Mouse (Mus musculus) CH12.LX (cell line): ENCODE results near the gene Col23a1. TPM values are rescaled to one million over a fixed set of nuclear protein-coding genes. Genes with fewer than 3 reads are reported as not detected.

Experiments
- DNase-seq: peaks from one replicate; pipeline ENCODE4 v3.0.0-alpha.2; 2013; ENCODE audit errors: extremely low read depth
- H3K27ac ChIP-seq: 2 replicates; pipeline ENCODE4 v1.5.1; 2012; ENCODE audit warnings: low read depth, mild to moderate bottlenecking, control low read depth, moderate library complexity; ENCODE audit not compliant: insufficient read depth
- H3K27me3 ChIP-seq: replicated peaks from 2 replicates; pipeline ENCODE3; 2012; ENCODE audit warnings: inconsistent platforms
- H3K36me3 ChIP-seq, 2 experiments: replicated peaks in 1 of 2; 2 replicates each; pipeline versions ENCODE3 to v1.6.1; 2012; ENCODE audit warnings: inconsistent platforms in 1 of 2, low read length in 1 of 2, mild to moderate bottlenecking in 1 of 2, mixed read lengths in 1 of 2, moderate library complexity in 1 of 2; ENCODE audit not compliant: control insufficient read depth in 1 of 2, insufficient read depth in 1 of 2
- H3K4me1 ChIP-seq, 2 experiments: 2 replicates each; pipeline ENCODE4 v1.6.1; 2012; ENCODE audit warnings: inconsistent platforms in 1 of 2, moderate library complexity in 1 of 2; ENCODE audit not compliant: insufficient read depth in 2 of 2, control insufficient read depth in 1 of 2
- H3K4me2 ChIP-seq: 2 replicates; pipeline ENCODE4 v1.6.1; 2012; ENCODE audit warnings: low read depth, mild to moderate bottlenecking, control low read depth; ENCODE audit not compliant: poor library complexity, insufficient read depth, severe bottlenecking
- H3K4me3 ChIP-seq, 3 experiments: fragments of 150-350 bp in 1 of 3; sonication (generic) in 1 of 3; replicated peaks in 1 of 3; 2 replicates each; pipeline versions ENCODE3 to v1.5.1; 2011 to 2012; ENCODE audit warnings: low read depth in 2 of 3, low read length in 2 of 3, mild to moderate bottlenecking in 2 of 3, moderate library complexity in 2 of 3, control low read depth in 1 of 3, improper control_type of control experiment in 1 of 3, inconsistent platforms in 1 of 3, mixed read lengths in 1 of 3; ENCODE audit not compliant: poor library complexity in 1 of 3
- H3K79me2 ChIP-seq: replicated peaks from 2 replicates; pipeline ENCODE4 v1.6.1; 2012; ENCODE audit warnings: mild to moderate bottlenecking, moderate library complexity; ENCODE audit not compliant: control insufficient read depth, poor library complexity, insufficient read depth, severe bottlenecking; ENCODE audit errors: extremely low read depth
- H3K9ac ChIP-seq: 2 replicates; pipeline ENCODE4 v1.6.1; 2012; ENCODE audit warnings: low read depth, mild to moderate bottlenecking, control low read depth, moderate library complexity; ENCODE audit not compliant: insufficient read depth
- H3K9me3 ChIP-seq: replicated peaks from 2 replicates; pipeline ENCODE3; 2012; ENCODE audit warnings: low read length, inconsistent platforms, mixed read lengths
- BHLHE40 ChIP-seq: IDR thresholded peaks from 2 replicates; pipeline ENCODE4 v1.6.1; 2011; ENCODE audit warnings: mild to moderate bottlenecking, low read depth, low read length, improper control_type of control experiment
- CHD1 ChIP-seq: IDR thresholded peaks from 2 replicates; pipeline ENCODE4 v1.6.1; 2012; ENCODE audit warnings: low read depth, low read length, improper control_type of control experiment, inconsistent platforms
- CHD2 ChIP-seq: IDR thresholded peaks from 2 replicates; pipeline ENCODE4 v1.6.1; 2011; ENCODE audit warnings: low read length, improper control_type of control experiment
- CTCF ChIP-seq, 2 experiments: IDR thresholded peaks in 1 of 2; conservative IDR thresholded peaks in 1 of 2; 2 replicates each; pipeline ENCODE4 v1.5.1; 2011 to 2012; ENCODE audit warnings: low read depth in 2 of 2, low read length in 2 of 2, improper control_type of control experiment in 1 of 2, inconsistent platforms in 1 of 2, mild to moderate bottlenecking in 1 of 2, moderate library complexity in 1 of 2
- E2F4 ChIP-seq: IDR thresholded peaks from 2 replicates; pipeline ENCODE4 v1.6.1; 2011; ENCODE audit warnings: low read depth, low read length, improper control_type of control experiment; ENCODE audit not compliant: insufficient replicate concordance
- ELF1 ChIP-seq: IDR thresholded peaks from 2 replicates; pipeline ENCODE4 v1.6.1; 2014; ENCODE audit warnings: low read depth, mild to moderate bottlenecking, inconsistent platforms, low read length, improper control_type of control experiment
- EP300 ChIP-seq: IDR thresholded peaks from 2 replicates; pipeline ENCODE4 v1.6.1; 2011; ENCODE audit warnings: low read length, improper control_type of control experiment
- ETS1 ChIP-seq: conservative IDR thresholded peaks from 2 replicates; pipeline ENCODE4 v1.6.1; 2012; ENCODE audit warnings: low read depth, mild to moderate bottlenecking, inconsistent platforms, low read length, improper control_type of control experiment, moderate library complexity
- GABPA ChIP-seq: IDR thresholded peaks from 2 replicates; pipeline ENCODE4 v1.6.1; 2012; ENCODE audit warnings: low read depth, low read length, improper control_type of control experiment, inconsistent platforms; ENCODE audit not compliant: insufficient replicate concordance
- HCFC1 ChIP-seq: IDR thresholded peaks from 2 replicates; pipeline ENCODE4 v1.6.1; 2012; ENCODE audit warnings: low read depth, mild to moderate bottlenecking, inconsistent platforms, low read length, improper control_type of control experiment
- IRF4 ChIP-seq: IDR thresholded peaks from 2 replicates; pipeline ENCODE4 v1.6.1; 2014; ENCODE audit warnings: low read depth, mild to moderate bottlenecking, inconsistent platforms, low read length, improper control_type of control experiment
- JUN ChIP-seq: IDR thresholded peaks from 2 replicates; pipeline ENCODE4 v1.6.1; 2011; ENCODE audit warnings: low read depth, mild to moderate bottlenecking, low read length, improper control_type of control experiment, moderate library complexity; ENCODE audit not compliant: insufficient read depth
- JUND ChIP-seq: conservative IDR thresholded peaks from 2 replicates; pipeline ENCODE4 v1.6.1; 2011; ENCODE audit warnings: low read depth, low read length, improper control_type of control experiment
- KAT2A ChIP-seq: IDR thresholded peaks from 2 replicates; pipeline ENCODE4 v1.6.1; 2012; ENCODE audit warnings: low read length, improper control_type of control experiment, inconsistent platforms; ENCODE audit not compliant: insufficient replicate concordance
- MAFK ChIP-seq: IDR thresholded peaks from 2 replicates; pipeline ENCODE4 v1.6.1; 2011; ENCODE audit warnings: low read length, improper control_type of control experiment; ENCODE audit not compliant: insufficient replicate concordance
- MAX ChIP-seq: IDR thresholded peaks from 2 replicates; pipeline ENCODE4 v1.6.1; 2011; ENCODE audit warnings: low read length, improper control_type of control experiment
- MAZ ChIP-seq: IDR thresholded peaks from 2 replicates; pipeline ENCODE4 v1.6.1; 2012; ENCODE audit warnings: low read depth, mild to moderate bottlenecking, inconsistent platforms, low read length, improper control_type of control experiment, moderate library complexity
- MEF2A ChIP-seq: IDR thresholded peaks from 2 replicates; pipeline ENCODE4 v1.6.1; 2014; ENCODE audit warnings: low read depth, mild to moderate bottlenecking, inconsistent platforms, low read length, improper control_type of control experiment, borderline replicate concordance
- MXI1 ChIP-seq: IDR thresholded peaks from 2 replicates; pipeline ENCODE4 v1.6.1; 2011; ENCODE audit warnings: mild to moderate bottlenecking, low read depth, low read length, improper control_type of control experiment
- MYC ChIP-seq: IDR thresholded peaks from 2 replicates; pipeline ENCODE4 v1.6.1; 2011; ENCODE audit warnings: low read depth, mild to moderate bottlenecking, improper control_type of control experiment, low read length
- NELFE ChIP-seq: IDR thresholded peaks from 2 replicates; pipeline ENCODE4 v1.6.1; 2011; ENCODE audit warnings: low read depth, low read length, improper control_type of control experiment
- NRF1 ChIP-seq: IDR thresholded peaks from 2 replicates; pipeline ENCODE4 v1.6.1; 2014; ENCODE audit warnings: low read depth, mild to moderate bottlenecking, inconsistent platforms, low read length, improper control_type of control experiment, moderate library complexity
- PAX5 ChIP-seq: IDR thresholded peaks from 2 replicates; pipeline ENCODE4 v1.6.1; 2012; ENCODE audit warnings: low read length, inconsistent platforms, mixed read lengths
- POLR2A ChIP-seq: IDR thresholded peaks from 2 replicates; pipeline ENCODE4 v1.6.1; 2011; ENCODE audit warnings: low read depth, mild to moderate bottlenecking, improper control_type of control experiment, low read length
- POLR2AphosphoS2 ChIP-seq: IDR thresholded peaks from 2 replicates; pipeline ENCODE4 v1.6.1; 2011; ENCODE audit warnings: low read depth, low read length, improper control_type of control experiment
- RAD21 ChIP-seq: IDR thresholded peaks from 2 replicates; pipeline ENCODE4 v1.6.1; 2011; ENCODE audit warnings: low read depth, mild to moderate bottlenecking, low read length, improper control_type of control experiment, moderate library complexity
- RCOR1 ChIP-seq: conservative IDR thresholded peaks from 2 replicates; pipeline ENCODE4 v1.6.1; 2012; ENCODE audit warnings: low read depth, mild to moderate bottlenecking, inconsistent platforms, low read length, improper control_type of control experiment
- SIN3A ChIP-seq: IDR thresholded peaks from 2 replicates; pipeline ENCODE4 v1.6.1; 2012; ENCODE audit warnings: low read length, improper control_type of control experiment, inconsistent platforms
- TBP ChIP-seq: conservative IDR thresholded peaks from 2 replicates; pipeline ENCODE4 v1.6.1; 2011; ENCODE audit warnings: low read depth, low read length, improper control_type of control experiment
- TCF12 ChIP-seq: IDR thresholded peaks from 2 replicates; pipeline ENCODE4 v1.6.1; 2014; ENCODE audit warnings: low read depth, mild to moderate bottlenecking, inconsistent platforms, low read length, improper control_type of control experiment
- UBTF ChIP-seq: IDR thresholded peaks from 2 replicates; pipeline ENCODE4 v1.6.1; 2012; ENCODE audit warnings: low read depth, mild to moderate bottlenecking, inconsistent platforms, low read length, improper control_type of control experiment, moderate library complexity
- USF1 ChIP-seq: IDR thresholded peaks from 2 replicates; pipeline ENCODE4 v1.6.1; 2014; ENCODE audit warnings: low read depth, mild to moderate bottlenecking, inconsistent platforms, low read length, improper control_type of control experiment
- ZC3H11A ChIP-seq: IDR thresholded peaks from 2 replicates; pipeline ENCODE4 v1.6.1; 2012; ENCODE audit warnings: low read depth, mild to moderate bottlenecking, inconsistent platforms, low read length, improper control_type of control experiment
- ZKSCAN1 ChIP-seq: IDR thresholded peaks from 2 replicates; pipeline ENCODE4 v1.6.1; 2012; ENCODE audit warnings: low read depth, inconsistent platforms, low read length, improper control_type of control experiment, borderline replicate concordance
- ZMIZ1 ChIP-seq: IDR thresholded peaks from 2 replicates; pipeline ENCODE4 v1.6.1; 2012; ENCODE audit warnings: low read depth, mild to moderate bottlenecking, inconsistent platforms, low read length, improper control_type of control experiment
- ZNF384 ChIP-seq: IDR thresholded peaks from 2 replicates; pipeline ENCODE4 v1.6.1; 2012; ENCODE audit warnings: low read depth, low read length, improper control_type of control experiment, inconsistent platforms
- dilution Hi-C: fragments of 300-500 bp; cut with MboI; formaldehyde crosslinking; loops from 2 replicates; pipeline ENCODE4 v1.14.3; 2020; ENCODE audit warnings: low sequenced_read_pairs; ENCODE audit not compliant: extremely low pct_unique_long_range_greater_than_20kb, extremely low pct_ligation_motif_present
- in situ Hi-C: fragments of 300-500 bp; cut with MboI; formaldehyde crosslinking; loops from 3 replicates; pipeline ENCODE4 v1.14.3; 2019; ENCODE audit warnings: low sequenced_read_pairs, low pct_ligation_motif_present, low pct_unique_long_range_greater_than_20kb, mixed read lengths
- polyA plus RNA-seq: library from polyadenylated mRNA; unstranded; fragments of >175 nt; gene quantifications from 2 replicates; pipeline ENCODE4 v1.2.1, GENCODE M21; 2012; ENCODE audit warnings: low read depth; ENCODE audit not compliant: insufficient read length
- total RNA-seq, 2 experiments: library from RNA; depleted of rRNA; stranded (reverse); fragments of 300-350 nt in 1 of 2; fragments of >200 nt in 1 of 2; gene quantifications; 2 replicates each; pipeline ENCODE4 v1.2.3; 2012 to 2014

Col23a1 gene
- total and polyA plus RNA-seq, 3 experiments: 0.04 to 0.20 (median 0.08) TPM

- TF ChIP-seq NRF1 (no peak), EP300 (no peak), ZKSCAN1 (no peak), MAZ (no peak), MXI1 (0 out of 2 replicates have a peak, but pooled peaks have one; percentile 20), ELF1 (no peak), HCFC1 (no peak), POLR2A (no peak), MAX (peak; percentile 16)
Observed at GRCm38 (mm10) chr11:51615129-51615528, 325.4 kb downstream of the Col23a1 start (continued).

- H3K79me2 ChIP-seq: peaks cover 10% of the 10 kb centered on the region
- peaks cover 8 to 24% of the 10 kb centered on the region in 2 experiments for H3K4me1 ChIP-seq
- peak overlapping the region; percentile 45 to 55 (median 49) for H3K4me3 ChIP-seq
- H3K36me3 ChIP-seq: no peaks in the 10 kb centered on the region
- no peaks in the 10 kb centered on the region for H3K27me3 ChIP-seq
- H3K4me2 ChIP-seq: peak overlapping the region; percentile 48
- in situ Hi-C loops: loop anchor here (10.0 kb wide), 1 partner anchor 69 kb away; the partner anchor contains the start of gene 0610009B22Rik
- H3K9me3 ChIP-seq: no peaks in the 10 kb centered on the region
- dilution Hi-C loops: no loop called here
- H3K27ac ChIP-seq: no peak overlapping the region; the same call in 1 of the 2 replicates
- peak overlapping the region; percentile 89 for H3K9ac ChIP-seq
- DNase-seq: peak; percentile 94
- TF ChIP-seq ZNF384 (no peak), SIN3A (peak; percentile 92), PAX5 (no peak), HCFC1 (peak; percentile 82), IRF4 (peak; percentile 56; the same call in 1 of the 2 replicates), BHLHE40 (no peak), JUND (no peak), TBP (peak; percentile 88), CHD1 (no peak), CTCF (conservative IDR thresholded peaks at IDR 0.05 in 1 of 2, IDR thresholded peaks at IDR 0.05 in 1 of 2; ENCODE audit: low read depth in 2 of 2, low read length in 2 of 2) (no peak), TCF12 (peak; percentile 88), ZKSCAN1 (no peak), NRF1 (peak; percentile 36; the same call in 1 of the 2 replicates), MEF2A (0 out of 2 replicates have a peak, but pooled peaks have one; percentile 66), MAX (peak; percentile 70), RCOR1 (no peak), MAFK (no peak), ETS1 (no peak), CHD2 (no peak), JUN (no peak), ZMIZ1 (peak; percentile 86; the same call in 1 of the 2 replicates), RAD21 (no peak), UBTF (no peak), MXI1 (peak; percentile 80; the same call in 1 of the 2 replicates), KAT2A (0 out of 2 replicates have a peak, but pooled peaks have one; percentile 51), ELF1 (peak; percentile 98), USF1 (no peak), POLR2AphosphoS2 (peak; percentile 79; the same call in 1 of the 2 replicates), EP300 (no peak), NELFE (peak; percentile 97), E2F4 (no peak), GABPA (no peak), MYC (no peak; the same call in none of the 2 replicates), ZC3H11A (no peak), POLR2A (peak; percentile 99), MAZ (peak; percentile 42; the same call in 1 of the 2 replicates)
Observed at GRCm38 (mm10) chr11:51615601-51616000, 325.9 kb downstream of the Col23a1 start.
